Mouse (Mus musculus) forebrain, postnatal 0 days (tissue): ENCODE data around the gene Supt6. TPM values are rescaled to one million over a fixed set of nuclear protein-coding genes. Genes with fewer than 3 reads are reported as not detected.

Source experiments
- ATAC-seq: fragments of 200-750 bp; cut with Nextera tagmentation; 2 replicates; pipeline ENCODE4 v1.8.0; 2017; ENCODE audit warnings: mild to moderate bottlenecking, moderate library complexity
- DNase-seq: peaks from one replicate; pipeline ENCODE4 v3.0.0-alpha.2; 2015
- H3K27ac ChIP-seq: fragments of 300-500 bp; sonication (generic); 2 replicates; pipeline ENCODE4 v1.5.1; 2014; ENCODE audit warnings: low read depth, mild to moderate bottlenecking, antibody characterized with exemption, low read length, moderate library complexity, mixed read lengths
- H3K27me3 ChIP-seq: fragments of 300-500 bp; sonication (generic); 2 replicates; pipeline ENCODE4 v1.6.1; 2014; ENCODE audit warnings: mild to moderate bottlenecking, low read length, mixed read lengths; ENCODE audit not compliant: insufficient read depth
- H3K36me3 ChIP-seq: fragments of 300-500 bp; sonication (generic); 2 replicates; pipeline ENCODE4 v1.6.1; 2014; ENCODE audit warnings: mild to moderate bottlenecking, moderate library complexity; ENCODE audit not compliant: insufficient read depth
- H3K4me1 ChIP-seq: fragments of 300-500 bp; sonication (generic); 2 replicates; pipeline ENCODE4 v1.6.1; 2014; ENCODE audit warnings: antibody characterized with exemption; ENCODE audit not compliant: insufficient read depth
- H3K4me2 ChIP-seq: fragments of 300-500 bp; sonication (generic); 2 replicates; pipeline ENCODE4 v1.6.1; 2014; ENCODE audit warnings: low read depth, mild to moderate bottlenecking, moderate library complexity
- H3K4me3 ChIP-seq: fragments of 300-500 bp; sonication (generic); 2 replicates; pipeline ENCODE4 v1.5.1; 2014; ENCODE audit warnings: low read depth, low read length, mixed read lengths
- H3K9ac ChIP-seq: fragments of 300-500 bp; sonication (generic); 2 replicates; pipeline ENCODE4 v1.6.1; 2014; ENCODE audit warnings: mild to moderate bottlenecking
- H3K9me3 ChIP-seq: fragments of 300-500 bp; sonication (generic); 2 replicates; pipeline ENCODE4 v1.6.1; 2016; ENCODE audit warnings: low read length
- CTCF ChIP-seq: sonication (generic); IDR thresholded peaks from 2 replicates; pipeline ENCODE4 v1.5.1; 2016; ENCODE audit warnings: antibody characterized with exemption, control low read depth, low read depth
- WGBS: fragments of 180-500 bp; shearing (Covaris S2); extraction: QIAGEN DNeasy Blood & Tissue Kit; methylation state at CpG from one replicate; pipeline ENCODE4 v1.1.7; 2014; 5-methylcytosine and 5-hydroxymethylcytosine counted together
- polyA plus RNA-seq: library from polyadenylated mRNA; unstranded; fragments of >200 nt; fragmentation: Nextera tagmentation; extraction: Ambion mirVana; gene quantifications from 2 replicates; pipeline ENCODE4 v1.2.1, GENCODE M21; 2015
- total RNA-seq: library from RNA; depleted of rRNA; stranded (reverse); fragments of >200 nt; gene quantifications from 2 replicates; pipeline ENCODE4 v1.2.3, GENCODE M21; 2014

Gene Supt6
- total and polyA plus RNA-seq, 2 experiments from 2014 or later, result 21.6 to 44.1 TPM

DNA sequence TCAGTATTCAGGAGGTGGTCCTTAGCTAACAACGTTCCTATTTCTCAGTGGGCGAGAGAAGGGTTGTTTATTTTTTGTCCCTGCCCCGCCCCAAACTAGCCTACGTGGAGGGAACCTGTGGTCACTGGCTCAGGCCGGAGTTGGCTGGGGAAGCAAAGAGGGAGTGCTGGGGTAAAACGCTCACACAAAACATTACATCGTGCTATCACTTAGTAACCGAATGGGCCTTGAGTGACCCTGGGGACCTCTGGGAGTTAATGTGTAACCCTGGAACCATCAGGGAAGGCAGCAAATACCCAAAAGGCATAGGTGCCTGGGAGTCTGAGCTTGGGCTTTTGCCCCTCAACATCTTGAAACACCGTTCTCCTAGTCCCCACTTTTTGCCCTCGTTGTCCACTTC lies 68.3 kb downstream of the Supt6 start:
- TF ChIP-seq CTCF, result no peak
- WGBS, result 5% methylated on average over 10 of the region's 10 CpGs
- peaks cover 22% of the 10 kb centered on the region for H3K36me3 ChIP-seq
- no peaks in the 10 kb centered on the region for H3K27me3 ChIP-seq
- no peak overlapping the region for H3K27ac ChIP-seq
- DNase-seq (no peak), ATAC-seq (no peak)
- peak overlapping the region; percentile 73 for H3K4me2 ChIP-seq
- H3K4me1 ChIP-seq, result peaks cover 17% of the 10 kb centered on the region
- no peaks in the 10 kb centered on the region for H3K9me3 ChIP-seq
- H3K9ac ChIP-seq, result peak overlapping the region; percentile 58
- peak overlapping the region; percentile 51 for H3K4me3 ChIP-seq

- Histone ChIP-seq H3K9me3 (no peaks in the 10 kb centered on the region), H3K36me3 (peaks cover 22% of the 10 kb centered on the region), H3K27me3 (no peaks in the 10 kb centered on the region), H3K4me1 (peaks cover 12% of the 10 kb centered on the region), H3K4me3 (peak overlapping the region; percentile 51), H3K4me2 (peak overlapping the region; percentile 73), H3K27ac (0 out of 2 replicates have a peak overlapping the region, but pooled peaks have one; percentile 15), H3K9ac (peak overlapping the region; percentile 58; the same call in 1 of the 2 replicates)
- ATAC-seq (no peak), DNase-seq (no peak)
- no peak for TF ChIP-seq CTCF
- WGBS, result under 1% methylated on average over 23 of the region's 23 CpGs
These were observed 68.9 kb downstream of the Supt6 start for GRCm38 (mm10) chr11:78176905-78177331.

DNA sequence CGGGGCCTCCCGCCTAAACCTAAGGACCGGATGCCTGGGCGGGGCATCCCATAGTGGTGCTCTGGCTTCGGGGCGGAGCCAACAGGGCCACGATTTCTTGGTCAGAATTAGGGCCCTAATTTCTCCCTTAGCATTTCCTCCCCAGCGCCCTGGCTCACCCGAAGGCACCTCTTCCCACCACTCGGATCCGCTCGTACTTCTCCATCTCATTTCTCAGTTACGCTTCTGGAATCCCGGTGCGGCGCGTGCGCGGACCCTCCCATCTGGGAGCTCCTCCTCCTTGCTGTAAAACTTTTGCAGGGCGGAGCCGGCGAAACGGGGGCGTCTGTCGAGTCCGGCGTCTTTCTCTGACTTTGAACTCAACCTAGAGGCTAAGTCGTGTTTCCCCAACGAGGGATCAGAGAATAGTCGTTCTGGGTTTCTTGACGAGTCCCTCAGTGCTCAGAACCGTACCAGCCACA lies 69.4 kb downstream of the Supt6 start, which contains the start of the genes Nek8 and Tlcd1:
Gene Nek8 (minus strand): TSS at position 274 of the 461 bp plus-strand sequence.
Gene Tlcd1 (plus strand): TSS at position 310 of the 461 bp plus-strand sequence.
- DNase-seq, result peak; percentile 80
- under 1% methylated on average over 32 of the region's 32 CpGs for WGBS
- peak; percentile 36; the same call in 1 of the 2 replicates for ATAC-seq
- Histone ChIP-seq H3K9ac (peak within 1 kb of the TSS; percentile 58), H3K4me2 (peak within 1 kb of the TSS; percentile 73), H3K27ac (0 out of 2 replicates have a peak within 1 kb of the TSS, but pooled peaks have one; percentile 15), H3K27me3 (no peaks in the 10 kb centered on the region), H3K4me1 (peaks cover 8% of the 10 kb centered on the region; the same call in 1 of the 2 replicates), H3K36me3 (peaks cover 21% of the 10 kb centered on the region), H3K9me3 (no peaks in the 10 kb centered on the region), H3K4me3 (peak within 1 kb of the TSS; percentile 51)
- no peak for TF ChIP-seq CTCF

- peak overlapping the region; percentile 51 for H3K4me3 ChIP-seq
- WGBS, result 4% methylated on average over 9 of the region's 10 CpGs
- no peaks in the 10 kb centered on the region for H3K9me3 ChIP-seq
- peak; percentile 37 for DNase-seq
- H3K36me3 ChIP-seq, result peaks cover 16% of the 10 kb centered on the region
- peak overlapping the region; percentile 34; the same call in 1 of the 2 replicates for H3K9ac ChIP-seq
- no peak overlapping the region for H3K27ac ChIP-seq
- peaks cover 8% of the 10 kb centered on the region; the same call in 1 of the 2 replicates for H3K4me1 ChIP-seq
- H3K4me2 ChIP-seq, result peak overlapping the region; percentile 73
- peak; percentile 38 for TF ChIP-seq CTCF
- no peak for ATAC-seq
- no peaks in the 10 kb centered on the region for H3K27me3 ChIP-seq
These were observed 69.9 kb downstream of the Supt6 start for GRCm38 (mm10) chr11:78175771-78176401.

DNA sequence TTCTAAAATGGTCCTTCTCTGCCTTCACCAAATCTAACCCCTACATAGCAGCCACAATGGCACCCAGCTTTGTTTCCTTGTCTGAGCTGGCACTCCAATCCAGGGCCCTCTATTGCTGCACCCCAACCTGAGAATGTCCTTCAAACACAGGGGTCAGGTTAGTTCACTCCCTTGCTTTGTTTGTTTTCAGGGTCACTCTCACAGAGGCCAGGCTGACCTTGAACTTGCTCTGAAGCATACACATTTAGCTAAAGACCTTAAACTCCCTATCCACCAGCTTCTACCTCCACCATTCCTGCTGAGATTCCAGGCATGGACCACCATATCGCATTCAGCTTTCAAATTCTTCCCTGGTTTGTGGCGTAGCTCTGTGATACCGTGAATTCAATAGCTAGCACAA lies 71.3 kb downstream of the Supt6 start:
- H3K9me3 ChIP-seq, result no peaks in the 10 kb centered on the region
- H3K27me3 ChIP-seq, result no peaks in the 10 kb centered on the region
- ATAC-seq (no peak), DNase-seq (no peak)
- no peak overlapping the region for H3K4me2 ChIP-seq
- TF ChIP-seq CTCF, result no peak
- 0 out of 2 replicates have a peak, but pooled peaks cover 2% of the 10 kb centered on the region for H3K36me3 ChIP-seq
- 83% methylated on average over 3 of the region's 3 CpGs for WGBS
- no peak overlapping the region for H3K4me3 ChIP-seq
- no peak overlapping the region for H3K27ac ChIP-seq
- H3K4me1 ChIP-seq, result peaks cover 8% of the 10 kb centered on the region; the same call in 1 of the 2 replicates
- H3K9ac ChIP-seq, result no peak overlapping the region

DNA sequence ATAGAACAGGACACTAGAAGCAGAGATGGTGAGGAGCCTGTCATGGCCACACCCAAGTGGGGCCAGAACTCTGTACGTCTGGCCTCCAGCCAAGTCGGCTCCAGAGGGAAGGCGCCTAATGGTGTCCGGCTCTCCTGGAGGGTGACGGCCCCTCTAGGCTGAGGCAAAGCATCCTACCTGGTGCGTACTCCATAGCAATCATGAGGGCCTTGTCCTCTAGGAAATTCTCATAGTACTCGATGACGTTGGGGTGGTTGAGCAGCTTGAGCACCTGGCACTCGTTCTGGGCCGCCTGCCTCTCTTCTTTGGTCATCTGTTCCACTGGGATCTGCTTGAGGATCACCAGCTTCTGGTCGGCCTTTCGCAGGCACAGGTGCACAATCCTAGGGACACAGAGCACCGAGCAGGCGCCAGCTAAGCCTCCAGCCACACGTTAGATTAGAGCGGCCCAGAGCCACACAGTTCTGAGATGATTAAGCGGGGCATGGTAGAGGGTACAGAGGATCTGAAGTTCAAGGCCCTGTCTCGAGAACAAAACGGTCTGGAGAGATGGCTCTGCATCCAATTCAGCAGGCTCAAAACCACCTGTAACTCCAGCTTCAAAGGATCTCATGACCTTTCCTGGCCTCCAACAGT lies 72.9 kb downstream of the Supt6 start:
- 87% methylated on average over 19 of the region's 19 CpGs for WGBS
- H3K4me1 ChIP-seq, result peaks cover 8% of the 10 kb centered on the region; the same call in 1 of the 2 replicates
- H3K9ac ChIP-seq, result no peak overlapping the region
- no peak for TF ChIP-seq CTCF
- H3K4me3 ChIP-seq, result no peak overlapping the region
- H3K4me2 ChIP-seq, result no peak overlapping the region
- H3K27ac ChIP-seq, result no peak overlapping the region
- H3K36me3 ChIP-seq, result no peaks in the 10 kb centered on the region
- no peaks in the 10 kb centered on the region for H3K9me3 ChIP-seq
- DNase-seq, result no peak
- no peaks in the 10 kb centered on the region for H3K27me3 ChIP-seq
- no peak for ATAC-seq
